Mouse (Mus musculus): Measurements from ENCODE around the gene Ltbp1. TPM values are rescaled to one million over a fixed set of nuclear protein-coding genes. Genes with fewer than 3 reads are reported as not detected.

Ltbp1 gene
- polyA plus RNA-seq, 1 experiment from 2014 or later = 40.2 TPM

DNA sequence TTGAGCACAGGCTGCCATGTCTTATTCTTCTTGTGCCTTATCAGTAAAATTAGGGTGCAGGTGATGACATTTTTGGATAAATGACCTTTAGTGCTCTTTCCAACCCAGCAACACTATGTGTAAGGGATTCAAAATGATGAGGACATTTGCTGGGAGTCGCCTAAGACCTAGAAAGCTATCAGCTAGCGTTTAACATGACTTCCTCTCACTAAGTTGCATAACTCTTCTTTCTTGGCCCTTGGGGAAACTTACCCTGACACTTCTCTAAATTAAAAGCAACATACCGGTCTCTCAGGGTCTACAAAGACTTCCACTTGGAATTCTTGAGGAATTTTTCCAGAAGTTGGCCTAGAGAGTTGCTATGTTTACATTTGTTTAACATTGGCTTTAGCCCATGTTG, 348.0 kb downstream of the Ltbp1 start:
- ATAC-seq (ENCODE audit: low FRiP score, low TSS enrichment) = no peak
- H3K36me3 ChIP-seq (ENCODE audit: insufficient read depth, low read length) = peaks cover 12% of the 10 kb centered on the region
- H3K27ac ChIP-seq (ENCODE audit: low read length) = no peak overlapping the region
- H3K9ac ChIP-seq (replicated peaks; ENCODE audit: low read length) = no peak overlapping the region
- H3K9me3 ChIP-seq (ENCODE audit: low read length) = no peaks in the 10 kb centered on the region
- H3K4me1 ChIP-seq (ENCODE audit: insufficient read depth, low read length) = no peaks in the 10 kb centered on the region
- H3K4me2 ChIP-seq (replicated peaks; ENCODE audit: low read depth, low read length) = no peak overlapping the region
- H3K27me3 ChIP-seq (ENCODE audit: insufficient read depth, low read length) = no peaks in the 10 kb centered on the region
- 70% methylated on average over 3 of the region's 3 CpGs for WGBS
- no peak overlapping the region for H3K4me3 ChIP-seq (ENCODE audit: low read length)

DNA sequence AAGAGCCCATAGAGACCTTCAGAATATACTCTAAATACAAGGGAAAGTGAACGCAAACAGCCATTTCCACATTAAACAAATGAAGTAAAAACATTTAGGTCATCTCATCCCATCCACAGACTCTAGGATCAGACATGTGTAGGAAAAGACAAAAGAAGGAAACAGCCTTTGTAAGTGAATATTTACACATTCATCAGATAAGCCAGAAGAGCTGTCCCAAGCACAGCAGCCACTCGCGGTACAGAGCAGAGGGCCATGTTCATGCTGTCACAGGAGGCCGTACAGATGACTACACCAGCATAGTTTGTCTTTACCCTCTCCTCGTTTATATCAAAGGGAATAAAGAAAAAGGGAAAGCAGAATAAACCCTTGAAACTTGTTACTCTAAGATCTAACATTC, 350.1 kb downstream of the Ltbp1 start:
- Histone ChIP-seq H3K4me3 (ENCODE audit: low read length) (no peak overlapping the region), H3K9ac (replicated peaks; ENCODE audit: low read length) (no peak overlapping the region), H3K27me3 (ENCODE audit: insufficient read depth, low read length) (no peaks in the 10 kb centered on the region), H3K4me2 (replicated peaks; ENCODE audit: low read depth, low read length) (no peak overlapping the region), H3K36me3 (ENCODE audit: insufficient read depth, low read length) (peaks cover 18% of the 10 kb centered on the region), H3K9me3 (ENCODE audit: low read length) (no peaks in the 10 kb centered on the region), H3K4me1 (ENCODE audit: insufficient read depth, low read length) (no peaks in the 10 kb centered on the region), H3K27ac (ENCODE audit: low read length) (no peak overlapping the region)
- ATAC-seq (ENCODE audit: low FRiP score, low TSS enrichment) = no peak
- 74% methylated on average over 5 of the region's 5 CpGs for WGBS

GRCm38 (mm10) chr17:75360111-75360510, 354.7 kb downstream of the Ltbp1 start:
- Histone ChIP-seq H3K4me2 (replicated peaks; ENCODE audit: low read depth, low read length) (no peak overlapping the region), H3K27me3 (ENCODE audit: insufficient read depth, low read length) (no peaks in the 10 kb centered on the region), H3K4me3 (ENCODE audit: low read length) (no peak overlapping the region), H3K9me3 (ENCODE audit: low read length) (no peaks in the 10 kb centered on the region), H3K27ac (ENCODE audit: low read length) (no peak overlapping the region), H3K4me1 (ENCODE audit: insufficient read depth, low read length) (no peaks in the 10 kb centered on the region), H3K36me3 (ENCODE audit: insufficient read depth, low read length) (peaks cover 30% of the 10 kb centered on the region), H3K9ac (replicated peaks; ENCODE audit: low read length) (no peak overlapping the region)
- 96% methylated on average over 7 of the region's 7 CpGs for WGBS
- ATAC-seq (ENCODE audit: low FRiP score, low TSS enrichment) = no peak

DNA sequence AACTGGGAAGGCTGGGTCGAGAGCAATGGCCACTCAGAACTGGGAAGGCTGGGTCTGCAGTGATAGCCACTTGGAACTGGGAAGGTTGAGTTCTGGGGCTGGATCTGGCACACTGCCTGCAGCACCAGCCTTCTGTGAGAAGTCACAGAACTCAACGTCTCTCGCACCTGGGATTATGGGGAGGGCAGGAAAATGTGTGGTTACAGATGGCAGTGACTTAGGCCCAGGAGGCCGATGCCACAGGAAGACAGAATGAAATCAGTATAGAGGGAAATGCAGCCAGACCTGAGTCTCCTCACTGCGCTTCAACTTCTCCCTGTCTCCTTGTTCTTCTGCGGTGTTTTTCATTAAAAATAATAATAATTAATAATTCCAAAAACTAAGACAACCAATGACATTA, 361.0 kb downstream of the Ltbp1 start:
- ATAC-seq (ENCODE audit: low FRiP score, low TSS enrichment) = no peak
- H3K4me1 ChIP-seq (ENCODE audit: insufficient read depth, low read length) = no peaks in the 10 kb centered on the region
- no peak overlapping the region for H3K9ac ChIP-seq (replicated peaks; ENCODE audit: low read length)
- WGBS = 86% methylated on average over 6 of the region's 6 CpGs
- no peak overlapping the region for H3K4me2 ChIP-seq (replicated peaks; ENCODE audit: low read depth, low read length)
- H3K27ac ChIP-seq (ENCODE audit: low read length) = no peak overlapping the region
- peaks cover 29% of the 10 kb centered on the region for H3K36me3 ChIP-seq (ENCODE audit: insufficient read depth, low read length)
- no peaks in the 10 kb centered on the region for H3K9me3 ChIP-seq (ENCODE audit: low read length)
- no peak overlapping the region for H3K4me3 ChIP-seq (ENCODE audit: low read length)
- H3K27me3 ChIP-seq (ENCODE audit: insufficient read depth, low read length) = no peaks in the 10 kb centered on the region

DNA sequence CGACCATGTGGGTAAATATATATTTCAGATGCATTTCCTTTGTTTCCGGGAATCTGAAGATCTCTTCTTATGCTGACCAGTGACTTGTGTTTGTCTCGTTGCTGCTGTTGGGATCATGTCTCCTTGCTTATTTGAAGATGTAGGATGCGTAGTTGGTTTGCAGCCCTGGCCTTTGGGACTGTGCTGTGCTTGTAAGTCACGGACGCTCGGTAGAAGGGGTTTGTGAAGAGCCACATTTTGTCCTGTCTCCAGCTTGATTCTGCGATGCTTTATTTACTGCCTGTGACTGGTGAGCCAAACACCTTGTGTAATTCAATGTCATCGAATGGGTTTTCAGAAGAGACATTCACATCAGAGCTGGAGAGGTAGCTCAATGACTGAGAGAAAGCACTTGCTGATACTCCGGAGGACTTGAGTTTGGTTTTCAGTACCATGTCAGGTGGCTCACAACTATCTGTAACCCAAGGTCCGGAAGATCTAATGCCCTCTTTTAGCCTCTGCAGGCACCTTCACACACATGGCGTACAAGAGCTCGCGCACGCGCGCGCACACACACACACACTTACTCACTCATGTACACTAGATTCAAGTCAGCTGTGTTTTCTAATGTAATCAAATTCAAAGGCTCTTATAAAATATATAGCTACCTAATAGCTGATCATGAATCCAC, 362.3 kb downstream of the Ltbp1 start:
- H3K4me3 ChIP-seq (ENCODE audit: low read length) = no peak overlapping the region
- no peak for ATAC-seq (ENCODE audit: low FRiP score, low TSS enrichment)
- H3K4me2 ChIP-seq (replicated peaks; ENCODE audit: low read depth, low read length) = no peak overlapping the region
- no peaks in the 10 kb centered on the region for H3K9me3 ChIP-seq (ENCODE audit: low read length)
- H3K27ac ChIP-seq (ENCODE audit: low read length) = no peak overlapping the region
- no peaks in the 10 kb centered on the region for H3K4me1 ChIP-seq (ENCODE audit: insufficient read depth, low read length)
- H3K9ac ChIP-seq (replicated peaks; ENCODE audit: low read length) = no peak overlapping the region
- peaks cover 26% of the 10 kb centered on the region for H3K36me3 ChIP-seq (ENCODE audit: insufficient read depth, low read length)
- no peaks in the 10 kb centered on the region for H3K27me3 ChIP-seq (ENCODE audit: insufficient read depth, low read length)
- 96% methylated on average over 18 of the region's 18 CpGs for WGBS

GRCm38 (mm10) chr17:75368580-75368979, 363.2 kb downstream of the Ltbp1 start:
- 22% methylated on average over 5 of the region's 5 CpGs for WGBS
- Histone ChIP-seq H3K9ac (replicated peaks; ENCODE audit: low read length) (no peak overlapping the region), H3K4me1 (ENCODE audit: insufficient read depth, low read length) (no peaks in the 10 kb centered on the region), H3K36me3 (ENCODE audit: insufficient read depth, low read length) (peaks cover 19% of the 10 kb centered on the region), H3K9me3 (ENCODE audit: low read length) (no peaks in the 10 kb centered on the region), H3K27me3 (ENCODE audit: insufficient read depth, low read length) (no peaks in the 10 kb centered on the region), H3K4me3 (ENCODE audit: low read length) (no peak overlapping the region), H3K27ac (ENCODE audit: low read length) (no peak overlapping the region), H3K4me2 (replicated peaks; ENCODE audit: low read depth, low read length) (no peak overlapping the region)
- no peak for ATAC-seq (ENCODE audit: low FRiP score, low TSS enrichment)

- Histone ChIP-seq H3K9me3 (ENCODE audit: low read length) (no peaks in the 10 kb centered on the region), H3K27ac (ENCODE audit: low read length) (no peak overlapping the region), H3K9ac (replicated peaks; ENCODE audit: low read length) (no peak overlapping the region), H3K4me3 (ENCODE audit: low read length) (no peak overlapping the region), H3K27me3 (ENCODE audit: insufficient read depth, low read length) (no peaks in the 10 kb centered on the region), H3K4me2 (replicated peaks; ENCODE audit: low read depth, low read length) (no peak overlapping the region), H3K36me3 (ENCODE audit: insufficient read depth, low read length) (peaks cover 12% of the 10 kb centered on the region), H3K4me1 (ENCODE audit: insufficient read depth, low read length) (no peaks in the 10 kb centered on the region)
- WGBS = 62% methylated on average over 7 of the region's 7 CpGs
- ATAC-seq (ENCODE audit: low FRiP score, low TSS enrichment) = no peak
Measured at GRCm38 (mm10) chr17:75369351-75369750, 364.0 kb downstream of the Ltbp1 start.

DNA sequence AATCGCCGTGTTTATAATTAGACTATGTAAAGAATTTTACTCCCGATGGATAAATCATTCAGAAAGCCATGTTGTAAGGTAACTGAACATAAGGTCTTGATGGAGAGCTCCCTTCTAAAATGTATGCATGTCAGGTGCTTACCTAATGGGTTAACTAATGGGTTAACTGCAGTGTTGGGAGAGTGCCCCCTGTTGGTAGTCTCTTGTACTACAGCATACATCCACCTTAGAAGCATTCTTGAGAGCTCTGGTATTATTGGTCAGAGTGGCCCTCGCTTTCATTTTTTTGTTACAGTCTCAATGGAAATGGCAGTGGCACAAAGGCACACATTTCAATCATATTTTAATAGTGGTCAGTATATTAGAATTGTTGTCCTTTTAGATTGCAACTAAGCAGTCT, 364.8 kb downstream of the Ltbp1 start:
- Histone ChIP-seq H3K27me3 (ENCODE audit: insufficient read depth, low read length) (no peaks in the 10 kb centered on the region), H3K9ac (replicated peaks; ENCODE audit: low read length) (no peak overlapping the region), H3K9me3 (ENCODE audit: low read length) (no peaks in the 10 kb centered on the region), H3K4me3 (ENCODE audit: low read length) (no peak overlapping the region), H3K4me1 (ENCODE audit: insufficient read depth, low read length) (no peaks in the 10 kb centered on the region), H3K4me2 (replicated peaks; ENCODE audit: low read depth, low read length) (no peak overlapping the region), H3K27ac (ENCODE audit: low read length) (no peak overlapping the region), H3K36me3 (ENCODE audit: insufficient read depth, low read length) (peaks cover 10% of the 10 kb centered on the region)
- 89% methylated on average over 4 of the region's 4 CpGs for WGBS
- no peak for ATAC-seq (ENCODE audit: low FRiP score, low TSS enrichment)

DNA sequence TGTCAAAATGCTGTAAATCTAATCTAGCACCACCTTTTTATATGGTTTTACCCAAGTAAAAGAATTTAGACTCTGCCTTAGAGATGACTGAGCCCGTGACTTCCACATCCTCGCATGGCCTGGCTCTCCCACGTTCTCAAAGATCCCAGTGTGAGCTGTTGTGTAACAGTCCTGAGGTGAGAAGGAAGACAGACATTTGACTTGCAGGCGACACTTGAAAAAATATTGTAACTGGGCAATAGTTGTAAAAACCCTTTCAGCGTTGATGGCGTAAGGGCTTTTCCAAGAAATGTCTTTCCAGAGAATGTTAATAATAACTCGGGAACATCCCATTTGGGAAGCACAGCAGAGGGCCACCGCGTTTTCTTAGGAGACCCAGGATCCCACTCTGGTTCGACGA, 366.3 kb downstream of the Ltbp1 start:
- no peaks in the 10 kb centered on the region for H3K4me1 ChIP-seq (ENCODE audit: insufficient read depth, low read length)
- 74% methylated on average over 11 of the region's 11 CpGs for WGBS

GRCm38 (mm10) chr17:75372371-75372770, 367.0 kb downstream of the Ltbp1 start:
- H3K27me3 ChIP-seq (ENCODE audit: insufficient read depth, low read length) = no peaks in the 10 kb centered on the region
- H3K4me1 ChIP-seq (ENCODE audit: insufficient read depth, low read length) = no peaks in the 10 kb centered on the region
- H3K9ac ChIP-seq (replicated peaks; ENCODE audit: low read length) = no peak overlapping the region
- no peak overlapping the region for H3K4me2 ChIP-seq (replicated peaks; ENCODE audit: low read depth, low read length)
- H3K36me3 ChIP-seq (ENCODE audit: insufficient read depth, low read length) = no peaks in the 10 kb centered on the region
- no peak overlapping the region for H3K4me3 ChIP-seq (ENCODE audit: low read length)
- 62% methylated on average over 3 of the region's 3 CpGs for WGBS
- H3K9me3 ChIP-seq (ENCODE audit: low read length) = no peaks in the 10 kb centered on the region
- no peak overlapping the region for H3K27ac ChIP-seq (ENCODE audit: low read length)
- no peak for ATAC-seq (ENCODE audit: low FRiP score, low TSS enrichment)

More for the DNA sequence above, 366.3 kb downstream of the Ltbp1 start:
- H3K27me3 ChIP-seq (ENCODE audit: insufficient read depth, low read length) = no peaks in the 10 kb centered on the region
- H3K36me3 ChIP-seq (ENCODE audit: insufficient read depth, low read length) = no peaks in the 10 kb centered on the region
- H3K9me3 ChIP-seq (ENCODE audit: low read length) = no peaks in the 10 kb centered on the region
- no peak overlapping the region for H3K9ac ChIP-seq (replicated peaks; ENCODE audit: low read length)
- H3K27ac ChIP-seq (ENCODE audit: low read length) = no peak overlapping the region
- no peak overlapping the region for H3K4me3 ChIP-seq (ENCODE audit: low read length)
- H3K4me2 ChIP-seq (replicated peaks; ENCODE audit: low read depth, low read length) = no peak overlapping the region
- no peak for ATAC-seq (ENCODE audit: low FRiP score, low TSS enrichment)

Measured in kidney, embryonic 16.5 days (tissue).